Mouse (Mus musculus) hindbrain, embryonic 10.5 days (tissue): ENCODE data around the gene Gtf2h1. TPM values are rescaled to one million over a fixed set of nuclear protein-coding genes. Genes with fewer than 3 reads are reported as not detected.

Experiments used
- DNase-seq: peaks from one replicate; pipeline ENCODE4 v3.0.0-alpha.2; 2017; ENCODE audit warnings: low spot score
- H3K27ac ChIP-seq: fragments of 300-500 bp; sonication (generic); 2 replicates; pipeline ENCODE4 v1.5.1; 2016; ENCODE audit warnings: mild to moderate bottlenecking, moderate library complexity
- H3K27me3 ChIP-seq: fragments of 300-500 bp; sonication (generic); 2 replicates; pipeline ENCODE4 v1.6.1; 2016; ENCODE audit warnings: mild to moderate bottlenecking; ENCODE audit not compliant: poor library complexity, insufficient read depth, severe bottlenecking
- H3K36me3 ChIP-seq: fragments of 300-500 bp; sonication (generic); 2 replicates; pipeline ENCODE4 v1.6.1; 2016; ENCODE audit warnings: mild to moderate bottlenecking, moderate library complexity
- H3K4me1 ChIP-seq: fragments of 300-500 bp; sonication (generic); replicated peaks from 2 replicates; pipeline ENCODE4 v1.6.1; 2016; ENCODE audit warnings: mild to moderate bottlenecking
- H3K4me3 ChIP-seq: fragments of 300-500 bp; sonication (generic); 2 replicates; pipeline ENCODE4 v1.5.1; 2016; ENCODE audit warnings: mild to moderate bottlenecking, moderate library complexity
- H3K9me3 ChIP-seq: fragments of 300-500 bp; sonication (generic); 2 replicates; pipeline ENCODE4 v1.6.1; 2016; ENCODE audit warnings: mild to moderate bottlenecking, moderate library complexity
- WGBS: fragments of 180-500 bp; shearing (Covaris S2); methylation state at CpG from one replicate; pipeline ENCODE4 v1.1.7; 2016; 5-methylcytosine and 5-hydroxymethylcytosine counted together
- polyA plus RNA-seq: library from polyadenylated mRNA; unstranded; fragments of >200 nt; fragmentation: Nextera tagmentation; extraction: Ambion mirVana; gene quantifications from 2 replicates; pipeline ENCODE4 v1.2.1, GENCODE M21; 2016

Gtf2h1 gene
- 42.0 and 53.0 TPM in 2 replicates for polyA plus RNA-seq

- Histone ChIP-seq H3K9me3 (no peaks in the 10 kb centered on the region), H3K27me3 (no peaks in the 10 kb centered on the region), H3K4me1 (peaks cover 27% of the 10 kb centered on the region), H3K36me3 (peaks cover 29% of the 10 kb centered on the region), H3K4me3 (peak within 1 kb of the TSS; percentile 77), H3K27ac (peak within 1 kb of the TSS; percentile 100)
- peak; percentile 97 for DNase-seq
- under 1% methylated on average over 75 of the region's 75 CpGs for WGBS
These were observed at the start of gene Gtf2h1, which contains the start of gene Hps5 for GRCm38 (mm10) chr7:46795287-46796205. Gene Gtf2h1 (plus strand): TSS chr7:46796103. Gene Hps5 (minus strand): TSS chr7:46796064.

- DNase-seq: no peak
- H3K4me3 ChIP-seq: no peak overlapping the region
- WGBS: 90% methylated on average over 7 of the region's 7 CpGs
These were observed 49.5 kb upstream of the Gtf2h1 start for GRCm38 (mm10) chr7:46746381-46746780.

GRCm38 (mm10) chr7:46748459-46748858, 47.4 kb upstream of the Gtf2h1 start:
- no peaks in the 10 kb centered on the region for H3K4me1 ChIP-seq
- H3K9me3 ChIP-seq: no peaks in the 10 kb centered on the region
- no peaks in the 10 kb centered on the region for H3K27me3 ChIP-seq
- no peaks in the 10 kb centered on the region for H3K36me3 ChIP-seq
- no peak overlapping the region for H3K27ac ChIP-seq
- no peak overlapping the region for H3K4me3 ChIP-seq
- 45% methylated on average over 3 of the region's 3 CpGs for WGBS
- DNase-seq: no peak

More at GRCm38 (mm10) chr7:46746381-46746780, 49.5 kb upstream of the Gtf2h1 start:
- no peaks in the 10 kb centered on the region for H3K36me3 ChIP-seq
- H3K27me3 ChIP-seq: no peaks in the 10 kb centered on the region
- H3K4me1 ChIP-seq: no peaks in the 10 kb centered on the region
- H3K27ac ChIP-seq: no peak overlapping the region
- no peaks in the 10 kb centered on the region for H3K9me3 ChIP-seq

GRCm38 (mm10) chr7:46751490-46751889, 44.4 kb upstream of the Gtf2h1 start, which contains the start of gene Saa2:
Gene Saa2 (plus strand): TSS chr7:46751790.
- Histone ChIP-seq H3K27me3 (no peaks in the 10 kb centered on the region), H3K36me3 (no peaks in the 10 kb centered on the region), H3K9me3 (no peaks in the 10 kb centered on the region)

GRCm38 (mm10) chr7:46761049-46761795, 34.7 kb upstream of the Gtf2h1 start:
- Histone ChIP-seq H3K4me1 (no peaks in the 10 kb centered on the region), H3K27me3 (no peaks in the 10 kb centered on the region), H3K9me3 (no peaks in the 10 kb centered on the region), H3K4me3 (no peak overlapping the region), H3K27ac (no peak overlapping the region), H3K36me3 (peaks cover 74% of the 10 kb centered on the region)
- DNase-seq: no peak
- WGBS: 79% methylated on average over 11 of the region's 11 CpGs

More at GRCm38 (mm10) chr7:46751490-46751889, 44.4 kb upstream of the Gtf2h1 start, which contains the start of gene Saa2:
- H3K4me3 ChIP-seq: no peak within 1 kb of the TSS
- H3K27ac ChIP-seq: no peak within 1 kb of the TSS
- H3K4me1 ChIP-seq: no peaks in the 10 kb centered on the region
- WGBS: 75% methylated on average over 3 of the region's 3 CpGs
- no peak for DNase-seq

- WGBS: 94% methylated on average over 5 of the region's 5 CpGs
- no peaks in the 10 kb centered on the region for H3K27me3 ChIP-seq
These were observed 33.3 kb upstream of the Gtf2h1 start for GRCm38 (mm10) chr7:46762601-46763000.

GRCm38 (mm10) chr7:46764672-46765071, 31.2 kb upstream of the Gtf2h1 start:
- Histone ChIP-seq H3K9me3 (no peaks in the 10 kb centered on the region), H3K4me3 (no peak overlapping the region), H3K4me1 (no peaks in the 10 kb centered on the region), H3K36me3 (peaks cover 95% of the 10 kb centered on the region), H3K27me3 (no peaks in the 10 kb centered on the region), H3K27ac (no peak overlapping the region)
- no peak for DNase-seq
- 85% methylated on average over 8 of the region's 8 CpGs for WGBS

More at GRCm38 (mm10) chr7:46762601-46763000, 33.3 kb upstream of the Gtf2h1 start:
- H3K4me3 ChIP-seq: no peak overlapping the region
- peaks cover 86% of the 10 kb centered on the region for H3K36me3 ChIP-seq
- no peak for DNase-seq
- H3K4me1 ChIP-seq: no peaks in the 10 kb centered on the region
- no peaks in the 10 kb centered on the region for H3K9me3 ChIP-seq
- no peak overlapping the region for H3K27ac ChIP-seq

- DNase-seq: no peak
- no peak overlapping the region for H3K4me3 ChIP-seq
- no peaks in the 10 kb centered on the region for H3K27me3 ChIP-seq
- H3K36me3 ChIP-seq: peaks cover 91% of the 10 kb centered on the region
- no peak overlapping the region for H3K27ac ChIP-seq
- H3K4me1 ChIP-seq: no peaks in the 10 kb centered on the region
- no peaks in the 10 kb centered on the region for H3K9me3 ChIP-seq
These were observed 28.5 kb upstream of the Gtf2h1 start for GRCm38 (mm10) chr7:46767371-46767770.

GRCm38 (mm10) chr7:46768451-46768850, 27.5 kb upstream of the Gtf2h1 start:
- H3K36me3 ChIP-seq: peaks cover 91% of the 10 kb centered on the region
- WGBS: 88% methylated on average over 7 of the region's 7 CpGs

GRCm38 (mm10) chr7:46770706-46771105, 25.2 kb upstream of the Gtf2h1 start:
- DNase-seq: peak; percentile 68

More at GRCm38 (mm10) chr7:46768451-46768850, 27.5 kb upstream of the Gtf2h1 start:
- H3K9me3 ChIP-seq: no peaks in the 10 kb centered on the region
- no peak overlapping the region for H3K4me3 ChIP-seq
- DNase-seq: no peak
- H3K4me1 ChIP-seq: no peaks in the 10 kb centered on the region
- no peaks in the 10 kb centered on the region for H3K27me3 ChIP-seq
- no peak overlapping the region for H3K27ac ChIP-seq

GRCm38 (mm10) chr7:46789177-46789849, 6.6 kb upstream of the Gtf2h1 start:
- no peaks in the 10 kb centered on the region for H3K9me3 ChIP-seq
- no peak for DNase-seq
- WGBS: 89% methylated on average over 5 of the region's 5 CpGs
- H3K27ac ChIP-seq: no peak overlapping the region
- peaks cover 5% of the 10 kb centered on the region for H3K4me1 ChIP-seq
- no peaks in the 10 kb centered on the region for H3K27me3 ChIP-seq
- no peak overlapping the region for H3K4me3 ChIP-seq
- H3K36me3 ChIP-seq: peaks cover 62% of the 10 kb centered on the region

More at GRCm38 (mm10) chr7:46770706-46771105, 25.2 kb upstream of the Gtf2h1 start:
- Histone ChIP-seq H3K27me3 (no peaks in the 10 kb centered on the region), H3K4me1 (no peaks in the 10 kb centered on the region), H3K27ac (no peak overlapping the region), H3K4me3 (no peak overlapping the region), H3K9me3 (no peaks in the 10 kb centered on the region), H3K36me3 (peaks cover 92% of the 10 kb centered on the region)
- WGBS: 64% methylated on average over 4 of the region's 4 CpGs

- no peak for DNase-seq
- WGBS: 88% methylated on average over 4 of the region's 4 CpGs
- H3K4me1 ChIP-seq: peaks cover 27% of the 10 kb centered on the region
- H3K9me3 ChIP-seq: no peaks in the 10 kb centered on the region
- H3K36me3 ChIP-seq: peaks cover 30% of the 10 kb centered on the region
- H3K27ac ChIP-seq: no peak overlapping the region
- no peaks in the 10 kb centered on the region for H3K27me3 ChIP-seq
- no peak overlapping the region for H3K4me3 ChIP-seq
These were observed 2.0 kb upstream of the Gtf2h1 start for GRCm38 (mm10) chr7:46793871-46794270.
